Mouse (Mus musculus): Measurements from ENCODE around the gene Rec114.

GRCm38 (mm10) chr9:58716886-58717285 is 26.9 kb downstream of the Rec114 start:
- TF ChIP-seq CTCF (IDR thresholded peaks at IDR 0.05; ENCODE audit: low read depth, low read length) (no peak), TAL1 (conservative IDR thresholded peaks at IDR 0.05; ENCODE audit: low read depth, low read length) (no peak), GATA1 (IDR thresholded peaks at IDR 0.05; ENCODE audit: borderline replicate concordance, low read length) (no peak)

All from G1E (cell line).